Mouse (Mus musculus) ovary, postnatal 36 days (tissue): ENCODE data around the gene Bscl2.
"Not testable (repeated sequence)": the region's sequence is repeated elsewhere in the genome, so short reads cannot be mapped to it uniquely, and the experiment has no call there.

ENCODE experiments used
- DNase-seq: peaks from one replicate; pipeline ENCODE4 v3.0.0; 2022; ENCODE audit warnings: low spot score, mixed read lengths

Gene Bscl2

DNA sequence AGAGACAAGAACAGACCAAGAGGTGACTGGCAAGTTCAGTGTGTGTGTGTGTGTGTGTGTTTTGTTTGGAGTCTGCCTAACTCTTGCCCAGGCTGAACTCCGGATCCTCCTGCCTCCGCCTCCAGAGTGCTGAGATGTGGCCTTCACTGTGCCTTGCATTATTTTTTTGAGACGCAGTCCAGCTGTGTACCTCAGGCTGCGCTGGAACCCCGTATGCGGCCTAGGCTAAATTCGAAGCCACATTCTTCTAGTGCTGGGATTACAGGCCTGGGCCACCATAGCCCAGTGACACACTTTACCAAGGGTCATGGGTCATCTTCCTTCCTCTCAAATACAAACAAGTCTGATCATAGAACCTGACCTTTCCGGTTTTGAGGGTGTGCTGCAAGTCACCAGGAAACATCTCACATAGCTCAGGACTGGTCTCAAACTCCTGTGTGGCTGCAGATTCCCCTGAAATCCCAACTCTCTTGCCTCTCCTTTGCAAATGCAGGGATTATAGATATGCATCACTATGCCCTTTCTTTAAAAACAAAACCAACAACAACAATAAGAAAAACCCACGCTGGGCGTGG, 35.1 kb downstream of the Bscl2 start:
- DNase-seq = no peak

DNA sequence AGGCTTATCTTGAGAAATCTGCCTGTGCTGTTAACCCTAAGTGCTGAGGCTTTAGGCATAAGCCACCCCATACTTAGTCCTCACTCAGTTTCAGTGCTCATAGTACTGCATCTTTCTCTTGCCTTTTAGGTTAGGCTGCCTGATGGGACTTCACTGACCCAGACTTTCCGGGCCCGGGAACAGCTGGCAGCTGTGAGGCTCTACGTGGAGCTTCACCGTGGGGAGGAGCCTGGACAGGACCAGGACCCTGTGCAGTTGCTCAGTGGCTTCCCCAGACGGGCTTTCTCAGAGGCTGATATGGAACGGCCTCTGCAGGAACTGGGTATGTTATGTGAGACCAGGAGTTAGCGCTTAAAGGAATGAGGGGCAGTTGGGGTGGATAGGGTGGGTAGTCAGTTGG, 37.8 kb downstream of the Bscl2 start:
- no peak for DNase-seq

DNA sequence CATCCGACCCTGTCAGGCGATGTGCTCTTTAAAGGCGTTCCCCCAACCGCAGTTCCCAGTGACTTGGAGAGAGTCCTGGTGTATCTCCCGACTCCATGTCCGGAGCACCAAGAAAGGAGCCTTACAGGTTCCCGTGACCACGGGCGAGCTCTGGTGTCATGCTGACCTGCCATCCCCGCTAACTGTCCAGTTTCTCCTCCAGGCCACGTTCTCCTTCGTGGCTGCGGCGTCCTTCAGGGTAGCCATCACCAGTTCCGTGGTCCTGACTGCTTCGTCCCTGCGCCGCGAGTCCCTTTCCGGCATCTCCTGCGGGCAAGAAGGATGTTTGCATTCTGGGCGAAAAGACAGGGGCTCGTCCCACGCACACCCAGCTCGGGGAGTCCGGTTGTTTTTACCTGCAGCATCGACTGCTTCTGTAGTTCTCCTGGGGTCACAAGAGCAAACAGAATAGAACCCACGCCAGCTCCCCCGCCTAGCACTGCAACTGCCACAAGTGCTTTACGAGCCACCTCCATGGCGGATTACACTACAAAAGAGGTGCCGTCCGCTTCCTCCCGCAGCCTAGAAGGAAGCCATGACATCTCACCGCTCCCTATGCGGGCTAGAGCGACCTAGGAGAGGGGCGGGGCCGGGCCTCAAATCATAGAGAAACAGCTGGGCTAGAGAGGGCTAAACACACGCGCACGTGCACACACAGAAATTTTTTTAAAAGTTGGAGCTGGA, 43.2 kb downstream of the Bscl2 start, which contains the start of gene Uqcc3:
Gene Uqcc3 (minus strand): TSS at position 613 of the 723 bp plus-strand sequence.
- peak; percentile 88 for DNase-seq

DNA sequence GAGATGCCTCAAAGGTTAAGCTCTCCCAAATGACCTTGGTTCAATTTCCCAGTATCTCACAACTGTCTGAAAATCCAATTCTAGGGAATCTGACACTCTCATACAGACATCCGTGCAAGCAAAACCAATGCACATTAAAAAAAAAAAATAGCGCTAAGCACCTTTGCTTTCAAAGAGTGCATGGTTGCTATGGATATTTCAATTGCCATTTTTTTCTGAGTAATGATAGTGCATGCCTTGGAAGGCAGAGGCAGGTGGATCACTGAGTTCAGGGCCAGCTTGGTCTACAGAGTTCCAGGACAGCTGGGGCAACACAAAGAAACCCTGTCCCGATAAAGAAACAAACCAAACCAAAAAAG, 43.7 kb downstream of the Bscl2 start:
- no peak for DNase-seq

DNA sequence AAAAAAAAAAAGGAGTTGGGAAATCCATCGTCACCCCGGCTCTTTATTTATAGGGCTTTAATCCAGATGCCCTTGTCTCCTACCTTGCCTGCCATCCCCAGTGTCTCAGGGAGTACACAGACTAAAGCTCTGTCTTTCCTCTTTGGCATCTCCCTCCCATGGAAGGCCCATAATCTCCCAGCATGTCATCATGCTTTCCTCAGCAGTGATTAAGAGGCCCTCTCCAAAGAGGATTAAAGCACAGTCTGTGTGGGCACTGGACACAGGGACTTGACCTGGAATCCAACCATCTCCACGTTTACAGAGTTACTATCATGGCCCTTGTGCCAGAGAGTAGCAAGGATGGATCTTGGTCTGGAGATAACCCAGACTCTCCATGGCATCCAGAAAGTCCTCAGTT, 46.3 kb downstream of the Bscl2 start, which contains the start of the genes Lbhd1 and Gm49403:
Gene Lbhd1 (plus strand): TSS at position 117 of the 400 bp plus-strand sequence.
Gene Gm49403 (plus strand): TSS at position 315 of the 400 bp plus-strand sequence.
- DNase-seq = no peak

DNA sequence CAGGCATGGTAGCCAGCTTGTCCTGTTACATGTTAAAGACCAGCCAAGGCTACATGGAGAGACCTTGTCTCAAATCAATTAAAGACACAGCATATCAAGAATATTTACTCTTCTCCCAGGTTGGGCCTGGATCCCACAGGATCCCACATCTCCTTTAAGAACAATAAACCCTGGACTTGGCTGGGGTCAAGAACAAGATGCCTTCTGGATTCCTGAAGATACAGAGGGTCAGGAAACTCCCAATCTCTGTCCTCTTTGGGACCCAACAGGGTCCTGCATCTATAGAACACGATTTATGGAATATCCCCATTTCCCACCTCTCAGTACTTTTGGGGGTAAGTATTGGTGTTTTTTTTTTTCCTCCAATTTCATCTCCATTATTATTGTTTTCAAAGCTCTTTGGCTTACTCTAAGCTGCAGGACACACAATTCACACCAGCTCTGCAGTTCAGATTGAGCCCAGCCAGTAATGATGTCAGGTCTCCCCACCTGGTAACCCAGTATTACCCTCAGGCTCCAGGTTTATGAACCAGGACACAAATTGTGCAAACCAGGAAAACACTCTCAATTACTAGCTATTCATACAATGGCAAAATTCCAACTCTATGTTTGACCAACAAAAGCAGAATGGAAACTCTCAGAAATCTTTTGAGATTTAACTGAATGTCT, 49.8 kb downstream of the Bscl2 start:
- no peak for DNase-seq

DNA sequence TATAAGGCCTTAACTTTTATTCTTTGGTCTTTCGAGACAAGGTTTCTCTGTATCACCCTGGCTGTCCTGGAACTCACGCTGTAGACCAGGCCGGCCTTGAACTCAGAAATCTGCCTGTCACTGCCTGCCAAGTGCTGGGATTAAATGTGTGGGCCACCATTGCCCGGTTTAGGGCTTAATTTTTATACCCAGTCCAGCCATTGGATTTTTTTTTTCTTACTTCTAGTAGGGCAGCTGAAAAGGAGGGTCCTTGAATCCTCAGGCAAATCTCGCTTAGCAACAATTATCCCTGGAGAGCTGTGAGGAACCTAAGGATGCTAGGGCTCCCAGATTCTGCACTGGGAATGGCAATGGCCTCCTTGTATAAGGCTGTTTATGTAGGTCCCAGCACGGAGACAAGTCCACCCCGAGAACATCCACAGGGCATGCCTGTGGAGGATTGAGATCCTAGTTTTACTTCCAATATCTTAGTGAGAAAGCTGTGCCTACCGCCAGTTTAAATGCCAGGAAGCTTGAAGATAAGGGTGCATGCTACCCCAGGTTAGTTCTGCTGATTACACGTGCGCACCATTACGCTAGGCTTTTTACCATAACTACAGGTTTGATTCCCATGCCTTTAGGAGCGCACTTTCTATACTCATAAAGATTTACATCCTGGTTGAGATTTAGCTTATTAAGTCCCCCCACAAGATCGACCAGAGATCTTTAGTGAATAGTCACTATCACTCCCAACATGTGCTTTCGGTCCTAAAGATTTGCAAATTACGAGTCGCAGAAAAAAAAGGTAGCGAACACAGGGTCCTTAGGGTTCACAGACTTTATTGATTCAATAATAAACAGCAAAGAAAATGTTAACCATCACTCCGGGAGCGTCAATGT, 50.6 kb downstream of the Bscl2 start:
- DNase-seq = no peak

DNA sequence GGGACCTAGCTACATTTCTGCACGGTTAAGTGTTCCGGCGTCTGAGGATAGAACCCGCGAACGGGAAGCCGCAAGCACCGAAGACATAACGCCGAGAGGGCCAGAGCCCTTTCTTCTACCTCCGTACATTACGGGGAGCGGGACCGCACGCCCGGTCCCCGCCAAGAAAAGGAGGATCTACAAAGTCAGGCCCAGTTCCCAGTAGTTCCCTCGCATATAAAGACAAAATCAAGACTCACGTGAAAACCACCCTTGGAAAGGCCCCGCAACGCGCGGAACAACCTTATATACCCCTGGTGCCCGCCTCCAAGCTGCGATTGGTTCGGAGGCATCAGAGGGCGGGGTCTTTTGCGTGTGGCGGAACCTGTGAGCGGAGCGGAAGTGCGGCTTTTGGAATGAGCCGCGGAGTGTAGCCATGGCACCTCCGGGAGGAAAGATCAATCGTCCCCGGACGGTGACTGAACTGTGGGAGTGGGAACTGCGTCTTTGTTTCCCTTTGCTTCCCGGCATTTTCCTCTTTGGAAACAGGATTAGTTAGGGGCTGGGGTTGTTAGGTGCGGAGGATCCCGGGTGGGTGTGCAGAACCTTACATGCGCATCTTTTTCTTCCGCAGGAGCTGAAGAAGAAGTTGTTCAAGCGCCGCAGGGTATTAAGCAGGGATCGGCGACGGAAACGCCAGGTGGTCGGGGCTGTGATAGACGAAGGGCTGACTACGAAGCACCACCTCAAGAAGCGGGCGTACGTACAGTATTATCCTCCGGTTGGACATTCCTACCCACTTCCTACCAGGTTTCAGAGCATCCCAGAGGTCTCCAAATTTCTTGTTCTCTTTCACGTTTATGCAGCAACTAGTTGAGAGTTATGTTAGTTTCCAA, 51.5 kb downstream of the Bscl2 start, which contains the start of the genes 1810009A15Rik and Gm49416:
Gene 1810009A15Rik (plus strand): TSS at position 343 of the 875 bp plus-strand sequence.
Gene Gm49416 (plus strand): TSS at position 416 of the 875 bp plus-strand sequence.
- peak; percentile 92 for DNase-seq

DNA sequence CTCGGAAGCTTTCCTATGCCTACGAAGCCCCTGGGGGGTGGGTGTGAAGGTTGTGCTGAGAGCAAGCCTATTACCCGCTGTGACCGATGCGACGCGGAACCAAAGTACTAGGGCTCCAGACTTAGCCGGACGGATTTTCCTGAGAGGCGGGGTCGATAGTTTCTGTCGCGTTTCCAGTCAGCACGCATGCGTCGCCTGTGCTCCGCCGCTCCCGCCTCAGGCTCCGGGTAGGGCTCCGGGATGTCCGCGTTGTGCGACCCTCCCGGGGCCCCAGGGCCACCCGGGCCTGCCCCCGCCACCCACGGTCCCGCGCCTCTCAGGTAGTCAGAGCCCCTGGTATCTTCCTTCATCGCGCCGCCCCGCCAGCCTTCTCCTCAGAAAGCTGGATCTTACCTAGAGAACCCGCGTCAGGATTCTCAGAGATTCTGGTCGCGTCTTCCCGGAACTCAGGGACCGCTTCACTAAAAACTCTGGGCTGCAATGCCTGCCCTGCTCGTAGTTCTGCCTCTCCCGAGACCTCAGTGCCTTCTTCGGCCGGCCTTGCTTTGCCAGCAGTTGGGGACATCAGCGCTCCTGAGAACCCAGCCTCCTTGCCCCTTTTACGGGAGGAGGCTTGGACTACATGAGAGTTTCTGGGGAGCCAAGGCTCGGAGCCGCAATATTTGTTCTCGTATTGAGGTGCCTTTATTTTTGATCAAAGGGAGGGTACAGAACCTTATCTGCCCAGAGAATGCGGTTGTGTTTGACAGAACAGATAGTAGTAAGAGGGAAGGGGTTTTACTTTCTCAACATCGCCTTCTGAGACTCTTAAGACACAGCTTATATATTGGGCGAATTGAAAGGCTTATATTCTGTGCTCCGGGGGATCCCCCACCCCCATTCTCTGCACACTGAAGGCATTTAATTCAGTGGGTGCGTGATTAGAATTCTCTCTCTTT, 55.8 kb downstream of the Bscl2 start, which contains the start of gene Ints5:
Gene Ints5 (plus strand): TSS at position 177 of the 938 bp plus-strand sequence.
- peak; percentile 82 for DNase-seq

DNA sequence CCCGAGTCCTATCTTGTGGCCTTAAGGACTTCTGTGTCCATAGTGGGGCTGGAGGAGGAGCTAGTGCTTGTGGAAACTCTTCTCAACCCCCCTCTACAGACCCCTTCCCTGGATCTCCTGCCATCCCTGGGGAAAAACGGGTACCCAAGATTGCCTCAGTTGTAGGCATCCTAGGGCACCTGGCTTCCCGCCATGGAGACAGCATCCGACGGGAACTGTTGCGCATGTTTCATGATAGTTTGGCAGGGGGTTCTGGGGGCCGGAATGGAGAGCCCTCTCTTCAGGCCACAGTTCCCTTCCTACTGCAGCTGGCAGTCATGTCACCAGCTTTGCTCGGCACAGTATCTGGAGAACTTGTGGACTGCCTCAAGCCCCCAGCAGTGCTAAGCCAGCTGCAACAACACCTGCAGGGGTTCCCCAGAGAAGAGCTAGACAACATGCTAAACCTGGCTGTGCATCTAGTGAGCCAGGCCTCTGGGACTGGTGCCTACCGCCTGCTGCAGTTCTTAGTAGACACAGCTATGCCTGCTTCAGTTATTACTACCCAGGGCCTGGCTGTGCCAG, 58.2 kb downstream of the Bscl2 start:
- DNase-seq = no peak

DNA sequence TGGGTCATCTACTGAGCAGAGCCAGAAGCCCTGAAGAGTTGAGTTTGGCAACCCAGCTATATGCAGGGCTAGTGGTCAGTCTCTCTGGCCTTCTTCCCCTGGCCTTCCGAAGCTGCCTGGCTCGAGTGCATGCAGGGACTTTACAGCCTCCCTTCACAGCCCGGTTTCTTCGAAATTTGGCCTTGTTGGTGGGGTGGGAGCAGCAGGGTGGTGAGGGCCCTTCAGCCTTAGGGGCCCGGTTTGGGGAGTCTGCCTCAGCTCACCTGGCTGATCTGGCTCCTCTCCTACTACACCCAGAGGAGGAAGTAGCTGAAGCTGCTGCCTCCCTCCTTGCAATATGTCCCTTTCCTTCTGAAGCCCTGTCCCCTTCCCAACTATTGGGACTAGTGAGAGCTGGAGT, 59.0 kb downstream of the Bscl2 start:
- not testable (repeated sequence) for DNase-seq

DNA sequence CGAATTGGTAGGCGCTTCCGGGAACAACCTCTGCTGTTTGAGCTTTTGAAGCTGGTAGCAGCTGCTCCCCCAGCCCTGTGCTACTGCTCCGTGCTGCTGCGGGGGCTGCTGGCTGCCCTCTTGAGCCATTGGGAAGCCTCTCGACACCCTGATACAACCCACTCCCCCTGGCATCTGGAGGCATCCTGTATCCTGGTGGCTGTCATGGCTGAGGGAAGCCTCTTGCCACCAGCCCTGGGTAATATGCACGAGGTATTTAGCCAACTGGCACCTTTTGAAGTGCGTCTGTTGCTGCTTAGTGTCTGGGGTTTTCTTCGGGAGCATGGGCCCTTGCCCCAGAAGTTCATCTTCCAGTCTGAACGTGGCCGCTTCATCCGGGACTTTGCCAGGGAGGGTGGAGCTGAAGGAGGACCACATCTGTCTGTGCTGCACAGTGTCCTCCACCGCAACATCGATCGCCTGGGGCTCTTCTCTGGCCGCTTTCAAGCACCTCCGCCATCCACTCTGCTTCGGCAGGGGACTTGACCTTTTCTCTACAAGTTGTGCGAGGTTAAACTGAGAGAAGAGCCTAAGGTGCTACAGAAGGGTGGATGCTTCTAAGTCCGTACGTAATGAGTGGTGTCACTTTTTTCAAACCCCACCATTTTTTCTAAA, 60.1 kb downstream of the Bscl2 start:
- peak; percentile 54 for DNase-seq

DNA sequence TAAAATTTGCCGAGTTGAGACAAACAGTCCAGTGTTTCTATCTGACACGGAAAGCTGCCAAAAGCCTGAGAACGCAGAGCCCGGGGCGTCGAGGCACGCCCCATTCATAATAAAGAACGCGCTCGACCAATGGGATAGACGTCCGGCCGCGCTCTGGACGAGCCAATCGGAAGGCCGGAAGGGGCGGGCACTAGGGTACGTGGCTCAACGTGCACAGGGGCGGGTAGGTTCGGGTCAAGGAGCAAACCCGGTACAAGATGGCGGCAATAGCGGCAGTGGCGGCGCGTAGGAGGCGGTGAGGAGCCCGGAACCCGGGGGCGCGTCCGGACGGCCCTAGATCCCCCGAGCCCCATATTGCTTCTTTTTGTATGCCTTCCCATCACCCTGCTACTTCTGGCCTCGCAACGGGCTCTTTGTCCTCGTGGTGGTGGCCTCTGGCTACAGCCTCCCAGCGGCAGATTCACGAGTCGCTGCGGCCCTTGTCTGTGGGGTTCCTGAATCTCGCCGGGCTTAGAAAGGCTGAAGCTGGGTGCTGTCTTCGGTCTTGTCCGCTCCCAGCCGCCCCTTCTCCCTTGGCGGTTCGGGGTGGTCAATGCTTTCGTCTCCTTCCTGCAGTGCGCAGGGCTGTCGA, 60.7 kb downstream of the Bscl2 start, which contains the start of gene Ganab:
Gene Ganab (plus strand): TSS at position 207 of the 631 bp plus-strand sequence.
- DNase-seq = peak; percentile 95
